Mouse (Mus musculus) liver, embryonic 14 days (tissue): ENCODE results near the gene Ccr1. TPM values are rescaled to one million over a fixed set of nuclear protein-coding genes. Genes with fewer than 3 reads are reported as not detected.

ENCODE experiments used
- polyA plus RNA-seq: library from polyadenylated mRNA; depleted of rRNA; stranded (reverse); fragments of >200 nt; gene quantifications from 2 replicates; pipeline ENCODE4 v1.2.3, GENCODE M21; 2012; rRNA removed

Gene Ccr1
- 1.1 TPM in 2 replicates for polyA plus RNA-seq

DNA sequence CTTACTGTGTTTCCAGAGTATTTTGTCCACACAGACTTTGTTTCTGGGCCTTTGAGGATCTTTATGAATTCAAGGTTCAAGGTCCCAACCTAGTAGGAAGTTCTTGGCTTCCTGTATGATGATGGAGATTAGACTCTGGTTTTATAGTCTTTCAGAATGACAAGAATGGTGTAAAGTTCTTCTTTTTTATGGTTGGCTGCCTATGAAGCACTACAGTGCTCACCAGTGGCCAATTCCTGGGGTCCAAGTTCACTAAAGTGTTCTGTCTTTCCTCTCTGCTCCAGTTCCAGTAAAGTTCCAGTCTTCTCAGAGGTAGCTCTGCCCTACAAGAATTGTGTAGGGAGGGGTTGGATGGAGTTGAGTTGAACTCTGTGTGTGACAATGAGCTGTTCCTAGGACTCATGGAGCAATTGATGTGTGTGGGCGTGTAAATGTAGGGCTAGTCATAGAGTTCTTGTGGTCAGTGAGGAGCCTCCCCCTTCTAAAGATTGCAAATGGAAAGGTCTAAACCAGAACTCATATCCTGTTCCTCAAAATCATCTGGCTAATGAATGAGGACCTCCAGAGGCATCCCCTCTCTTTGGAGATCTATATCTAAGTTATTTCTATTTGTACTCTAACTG, at the start of gene Ccr1:
TSS of gene Ccr1 (minus strand) at position 403 of the 623 bp plus-strand sequence.

DNA sequence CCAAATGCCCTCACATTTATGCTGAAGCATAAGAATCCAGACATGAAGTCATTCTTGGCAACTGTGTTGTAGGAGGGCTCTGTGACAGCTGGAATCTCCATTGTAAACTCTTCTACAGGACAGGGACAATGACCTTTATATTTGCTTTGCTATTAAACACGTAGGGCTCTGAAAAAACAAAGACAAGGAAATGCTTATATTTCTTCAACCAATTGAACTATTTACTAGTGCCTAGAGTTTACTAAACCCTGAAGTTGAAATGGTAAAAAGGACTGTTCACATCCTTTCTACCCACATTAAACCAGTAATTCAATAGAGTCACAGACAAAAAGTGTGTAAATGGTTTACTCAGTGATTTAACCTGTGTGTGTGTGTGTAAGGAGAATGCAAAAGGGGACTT, 9.8 kb upstream of the Ccr1 start, which contains the start of gene Ccr1l1:
TSS of gene Ccr1l1 (minus strand) at position 101 of the 400 bp plus-strand sequence.

Other genes with a start within 250 kb of the Ccr1 start
- 0.02 and 0.03 TPM in 2 replicates for gene Cxcr6, start 162.2 kb downstream of the Ccr1 start, polyA plus RNA-seq
- 2.0 and 2.2 TPM in 2 replicates for gene Fyco1, start 116.8 kb downstream of the Ccr1 start, polyA plus RNA-seq
- under 0.01 TPM in 1 of 2 replicates, not detected in the other for gene Xcr1, start 106.7 kb downstream of the Ccr1 start, polyA plus RNA-seq
- gene Ccr1l1, start 9.7 kb upstream of the Ccr1 start, polyA plus RNA-seq: 0.02 TPM in 1 of 2 replicates, not detected in the other
- gene Ccr3, start 53.3 kb upstream of the Ccr1 start, polyA plus RNA-seq: 0.03 and 0.05 TPM in 2 replicates
- 2.3 and 3.6 TPM in 2 replicates for gene Ccr2, start 133.3 kb upstream of the Ccr1 start, polyA plus RNA-seq
- gene Ccr5, start 152.9 kb upstream of the Ccr1 start, polyA plus RNA-seq: 0.45 and 1.0 TPM in 2 replicates